Mouse (Mus musculus) kidney, embryonic 15.5 days (tissue): Measurements from ENCODE around the gene Dscam. TPM values are rescaled to one million over a fixed set of nuclear protein-coding genes. Genes with fewer than 3 reads are reported as not detected.

Source experiments
- ATAC-seq: fragments of 200-750 bp; cut with Nextera tagmentation; replicated peaks from 2 replicates; pipeline ENCODE4 v1.8.0; 2017; ENCODE audit warnings: moderate TSS enrichment; ENCODE audit not compliant: low FRiP score
- H3K27ac ChIP-seq: fragments of 300-500 bp; sonication (generic); 2 replicates; pipeline ENCODE4 v1.5.1; 2015; ENCODE audit warnings: mild to moderate bottlenecking, inconsistent platforms
- H3K27me3 ChIP-seq: fragments of 300-500 bp; sonication (generic); 2 replicates; pipeline ENCODE4 v1.6.1; 2015; ENCODE audit warnings: inconsistent platforms
- H3K36me3 ChIP-seq: fragments of 300-500 bp; sonication (generic); 2 replicates; pipeline ENCODE4 v1.6.1; 2015; ENCODE audit warnings: inconsistent platforms
- H3K4me1 ChIP-seq: fragments of 300-500 bp; sonication (generic); 2 replicates; pipeline ENCODE4 v1.6.1; 2015; ENCODE audit warnings: inconsistent platforms
- H3K4me2 ChIP-seq: fragments of 300-500 bp; sonication (generic); 2 replicates; pipeline ENCODE4 v1.6.1; 2015; ENCODE audit warnings: moderate library complexity, mild to moderate bottlenecking, inconsistent platforms
- H3K4me3 ChIP-seq: fragments of 300-500 bp; sonication (generic); replicated peaks from 2 replicates; pipeline ENCODE4 v1.5.1; 2015; ENCODE audit warnings: mild to moderate bottlenecking, inconsistent platforms
- H3K9ac ChIP-seq: fragments of 300-500 bp; sonication (generic); 2 replicates; pipeline ENCODE4 v1.6.1; 2015; ENCODE audit warnings: mild to moderate bottlenecking, inconsistent platforms
- H3K9me3 ChIP-seq: fragments of 300-500 bp; sonication (generic); replicated peaks from 2 replicates; pipeline ENCODE4 v1.6.1; 2016; ENCODE audit warnings: inconsistent platforms
- WGBS: fragments of 180-500 bp; shearing (Covaris S2); methylation state at CpG from one replicate; pipeline ENCODE4 v1.1.7; 2015; ENCODE audit warnings: mixed read lengths; 5-methylcytosine and 5-hydroxymethylcytosine counted together
- polyA plus RNA-seq: library from polyadenylated mRNA; unstranded; fragments of >200 nt; fragmentation: Nextera tagmentation; extraction: Ambion mirVana; gene quantifications from 2 replicates; pipeline ENCODE4 v1.2.1, GENCODE M21; 2015

Gene Dscam
- polyA plus RNA-seq, 1 experiment from 2014 or later: 0.06 TPM

DNA sequence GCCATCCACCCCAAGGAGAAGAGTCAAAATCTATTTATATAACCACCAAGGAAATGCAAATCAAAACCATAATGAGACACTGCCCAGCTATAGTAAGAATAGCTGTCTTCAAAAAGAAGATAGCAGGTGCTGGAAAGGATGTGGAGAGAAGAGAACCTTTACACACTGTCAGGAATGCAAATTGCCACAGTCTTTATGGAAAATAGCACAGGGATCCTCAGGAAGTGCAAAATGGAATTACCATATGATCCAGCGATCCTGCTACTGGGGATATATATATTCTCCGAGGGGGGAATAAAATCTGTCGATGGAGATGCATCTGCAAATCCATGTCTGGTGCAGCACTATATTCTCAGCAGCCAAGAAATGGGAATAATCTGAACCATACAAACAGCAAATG lies 256.1 kb downstream of the Dscam start:
- Histone ChIP-seq H3K4me2 (no peak overlapping the region), H3K27ac (no peak overlapping the region), H3K36me3 (no peaks in the 10 kb centered on the region), H3K4me3 (no peak overlapping the region), H3K4me1 (no peaks in the 10 kb centered on the region), H3K9me3 (no peaks in the 10 kb centered on the region), H3K9ac (no peak overlapping the region), H3K27me3 (no peaks in the 10 kb centered on the region)
- ATAC-seq: no peak
- WGBS: 92% methylated on average over 3 of the region's 3 CpGs

DNA sequence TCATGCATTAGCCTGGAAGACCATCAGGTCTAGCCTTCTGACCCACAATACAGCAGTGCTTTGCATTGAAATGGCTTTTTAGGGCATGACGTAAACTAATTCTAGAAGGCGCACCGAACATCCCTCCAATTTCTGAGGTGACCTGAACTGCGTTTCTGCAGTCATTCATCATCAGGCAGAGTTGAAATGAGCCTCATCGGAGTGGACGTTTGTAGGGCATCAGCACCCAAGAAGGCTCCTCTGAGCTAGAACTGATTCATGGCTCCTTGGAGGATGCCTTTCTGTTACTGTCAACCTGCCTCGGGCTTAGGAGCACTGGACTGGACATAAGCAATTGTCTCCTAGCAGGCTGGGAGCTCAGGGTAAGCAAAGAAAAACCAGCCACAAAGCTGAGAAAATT lies 257.7 kb downstream of the Dscam start:
- Histone ChIP-seq H3K36me3 (no peaks in the 10 kb centered on the region), H3K4me3 (no peak overlapping the region), H3K9me3 (no peaks in the 10 kb centered on the region), H3K9ac (no peak overlapping the region), H3K27me3 (no peaks in the 10 kb centered on the region), H3K27ac (no peak overlapping the region), H3K4me2 (no peak overlapping the region), H3K4me1 (no peaks in the 10 kb centered on the region)
- ATAC-seq: no peak
- 61% methylated on average over 7 of the region's 7 CpGs for WGBS

GRCm38 (mm10) chr16:96912103-96912502 lies 258.4 kb downstream of the Dscam start:
- no peak overlapping the region for H3K4me3 ChIP-seq
- H3K36me3 ChIP-seq: no peaks in the 10 kb centered on the region
- no peak overlapping the region for H3K27ac ChIP-seq
- no peaks in the 10 kb centered on the region for H3K9me3 ChIP-seq
- 79% methylated on average over 2 of the region's 2 CpGs for WGBS
- H3K9ac ChIP-seq: no peak overlapping the region
- no peaks in the 10 kb centered on the region for H3K27me3 ChIP-seq
- no peaks in the 10 kb centered on the region for H3K4me1 ChIP-seq
- ATAC-seq: no peak
- no peak overlapping the region for H3K4me2 ChIP-seq

GRCm38 (mm10) chr16:96910405-96911164 lies 260.0 kb downstream of the Dscam start:
- Histone ChIP-seq H3K9me3 (no peaks in the 10 kb centered on the region), H3K4me2 (no peak overlapping the region), H3K4me3 (no peak overlapping the region), H3K9ac (no peak overlapping the region), H3K27ac (no peak overlapping the region), H3K36me3 (no peaks in the 10 kb centered on the region), H3K27me3 (no peaks in the 10 kb centered on the region), H3K4me1 (no peaks in the 10 kb centered on the region)
- WGBS: 38% methylated on average over 4 of the region's 4 CpGs
- no peak for ATAC-seq

DNA sequence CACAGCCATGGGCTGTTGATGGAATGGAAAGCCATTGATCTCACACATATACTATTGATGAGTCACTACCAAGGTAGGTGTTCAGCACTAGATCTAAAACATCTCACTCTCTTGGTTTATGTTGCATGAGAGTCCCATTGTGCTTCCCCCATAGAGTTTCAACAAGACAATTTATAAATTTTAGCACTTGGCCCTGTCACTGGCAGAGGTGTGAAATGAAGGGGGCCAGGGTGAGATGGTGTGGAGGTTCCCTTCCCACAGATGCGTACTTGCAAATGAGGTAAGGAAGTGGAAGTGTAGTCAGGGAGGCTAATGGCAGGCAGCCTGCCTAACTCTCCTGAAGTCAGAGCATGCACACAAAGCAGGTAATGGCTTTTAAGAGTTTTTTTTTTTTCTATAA lies 262.7 kb downstream of the Dscam start:
- ATAC-seq: no peak
- no peak overlapping the region for H3K9ac ChIP-seq
- no peaks in the 10 kb centered on the region for H3K9me3 ChIP-seq
- H3K27me3 ChIP-seq: no peaks in the 10 kb centered on the region
- H3K4me2 ChIP-seq: no peak overlapping the region
- 85% methylated on average over 1 of the region's 1 CpGs for WGBS
- H3K27ac ChIP-seq: no peak overlapping the region
- H3K36me3 ChIP-seq: no peaks in the 10 kb centered on the region
- no peaks in the 10 kb centered on the region for H3K4me1 ChIP-seq
- H3K4me3 ChIP-seq: no peak overlapping the region

- Histone ChIP-seq H3K27ac (no peak overlapping the region), H3K4me3 (no peak overlapping the region), H3K27me3 (no peaks in the 10 kb centered on the region), H3K36me3 (no peaks in the 10 kb centered on the region), H3K9ac (no peak overlapping the region), H3K4me1 (no peaks in the 10 kb centered on the region), H3K4me2 (no peak overlapping the region), H3K9me3 (no peaks in the 10 kb centered on the region)
- 81% methylated on average over 1 of the region's 1 CpGs for WGBS
- ATAC-seq: no peak
Observed at GRCm38 (mm10) chr16:96907081-96907480, 263.5 kb downstream of the Dscam start.

GRCm38 (mm10) chr16:96906630-96907029 lies 263.9 kb downstream of the Dscam start:
- H3K9ac ChIP-seq: no peak overlapping the region
- WGBS: 83% methylated on average over 2 of the region's 2 CpGs
- no peaks in the 10 kb centered on the region for H3K9me3 ChIP-seq
- no peak overlapping the region for H3K4me2 ChIP-seq
- H3K27ac ChIP-seq: no peak overlapping the region
- H3K36me3 ChIP-seq: no peaks in the 10 kb centered on the region
- no peaks in the 10 kb centered on the region for H3K4me1 ChIP-seq
- no peak overlapping the region for H3K4me3 ChIP-seq
- no peak; the same call in 1 of the 2 replicates for ATAC-seq
- no peaks in the 10 kb centered on the region for H3K27me3 ChIP-seq

DNA sequence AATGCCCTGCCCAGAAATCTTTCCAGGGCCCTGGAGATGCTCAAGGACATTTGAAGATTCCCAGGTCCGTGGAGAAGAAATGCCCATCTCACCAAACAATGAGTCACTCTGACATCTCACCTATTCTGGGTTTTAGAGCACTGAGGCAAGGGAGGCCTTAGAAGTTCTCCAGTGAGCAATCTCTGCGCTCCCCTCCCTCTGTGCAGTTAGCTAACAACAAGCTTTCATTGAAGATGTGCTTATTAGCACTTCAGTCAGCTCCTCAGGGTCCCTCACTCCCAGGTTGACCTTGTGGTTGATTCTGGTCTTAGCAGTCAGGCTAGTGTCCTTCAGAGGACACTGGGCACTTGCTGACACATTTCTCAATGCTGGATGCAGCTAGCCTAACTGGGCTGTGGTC lies 265.8 kb downstream of the Dscam start:
- 55% methylated on average over 2 of the region's 2 CpGs for WGBS
- Histone ChIP-seq H3K4me1 (no peaks in the 10 kb centered on the region), H3K9me3 (no peaks in the 10 kb centered on the region), H3K36me3 (no peaks in the 10 kb centered on the region), H3K4me3 (no peak overlapping the region), H3K9ac (no peak overlapping the region), H3K4me2 (no peak overlapping the region), H3K27me3 (no peaks in the 10 kb centered on the region), H3K27ac (no peak overlapping the region)
- ATAC-seq: no peak

DNA sequence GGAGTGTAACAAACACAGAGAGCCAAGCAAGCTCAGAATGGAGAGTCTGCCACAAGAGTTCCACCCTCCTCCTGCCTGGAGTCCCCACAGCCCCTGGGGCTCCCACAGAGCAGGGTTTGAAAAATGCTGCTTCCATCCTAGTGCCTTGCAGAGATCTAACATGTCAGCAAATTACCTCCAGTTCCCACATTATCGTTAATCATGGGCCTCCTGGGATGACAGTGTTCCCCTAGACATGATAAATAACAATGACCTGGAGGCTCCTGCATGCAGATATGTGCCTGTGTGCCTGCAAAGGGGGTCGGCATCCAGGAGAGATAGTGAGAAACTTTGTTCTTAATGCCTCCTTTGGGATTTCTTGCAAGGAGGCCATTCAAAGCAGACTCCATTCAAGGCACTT lies 266.2 kb downstream of the Dscam start:
- no peak overlapping the region for H3K9ac ChIP-seq
- no peak overlapping the region for H3K4me2 ChIP-seq
- H3K27ac ChIP-seq: no peak overlapping the region
- no peaks in the 10 kb centered on the region for H3K36me3 ChIP-seq
- no peaks in the 10 kb centered on the region for H3K4me1 ChIP-seq
- H3K9me3 ChIP-seq: no peaks in the 10 kb centered on the region
- 20% methylated on average over 2 of the region's 2 CpGs for WGBS
- no peak for ATAC-seq
- no peak overlapping the region for H3K4me3 ChIP-seq
- H3K27me3 ChIP-seq: no peaks in the 10 kb centered on the region

- no peak overlapping the region for H3K4me2 ChIP-seq
- no peak overlapping the region for H3K27ac ChIP-seq
- H3K4me3 ChIP-seq: no peak overlapping the region
- ATAC-seq: no peak
- no peaks in the 10 kb centered on the region for H3K36me3 ChIP-seq
- no peak overlapping the region for H3K9ac ChIP-seq
- H3K27me3 ChIP-seq: no peaks in the 10 kb centered on the region
- no peaks in the 10 kb centered on the region for H3K9me3 ChIP-seq
- no peaks in the 10 kb centered on the region for H3K4me1 ChIP-seq
Observed at GRCm38 (mm10) chr16:96902596-96902995, 268.0 kb downstream of the Dscam start.

GRCm38 (mm10) chr16:96901234-96902014 lies 269.1 kb downstream of the Dscam start:
- H3K4me3 ChIP-seq: no peak overlapping the region
- ATAC-seq: no peak
- WGBS: 72% methylated on average over 3 of the region's 3 CpGs

DNA sequence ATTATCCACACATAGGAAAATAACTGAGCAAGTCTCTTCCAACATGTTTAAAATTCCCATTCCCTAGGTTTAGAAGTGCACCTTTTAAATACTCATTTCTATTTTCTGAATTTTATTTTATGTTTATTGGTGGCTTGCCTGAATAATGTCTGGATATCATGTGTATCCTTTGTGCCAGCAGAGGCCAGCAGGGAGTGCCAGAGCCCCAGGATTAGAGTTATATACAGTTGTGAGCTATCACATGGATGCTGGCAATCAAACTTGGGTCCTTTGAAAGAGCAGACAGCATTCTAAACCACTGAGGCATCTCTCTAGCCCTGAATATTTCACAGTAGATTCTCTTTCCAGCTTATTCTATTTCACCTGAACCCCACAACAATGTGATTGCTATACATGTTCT lies 271.2 kb downstream of the Dscam start:
- Histone ChIP-seq H3K27me3 (no peaks in the 10 kb centered on the region), H3K27ac (no peak overlapping the region)
- no peak for ATAC-seq

More at GRCm38 (mm10) chr16:96901234-96902014, 269.1 kb downstream of the Dscam start:
- Histone ChIP-seq H3K9me3 (no peaks in the 10 kb centered on the region), H3K4me2 (no peak overlapping the region), H3K9ac (no peak overlapping the region), H3K36me3 (no peaks in the 10 kb centered on the region), H3K27ac (no peak overlapping the region), H3K4me1 (no peaks in the 10 kb centered on the region), H3K27me3 (no peaks in the 10 kb centered on the region)

More for the DNA sequence above, 271.2 kb downstream of the Dscam start:
- no peaks in the 10 kb centered on the region for H3K9me3 ChIP-seq
- H3K4me1 ChIP-seq: no peaks in the 10 kb centered on the region
- H3K9ac ChIP-seq: no peak overlapping the region
- no peak overlapping the region for H3K4me2 ChIP-seq
- no peak overlapping the region for H3K4me3 ChIP-seq
- no peaks in the 10 kb centered on the region for H3K36me3 ChIP-seq
